Mouse (Mus musculus): ENCODE measurements around the gene Ltbp1. TPM values are rescaled to one million over a fixed set of nuclear protein-coding genes. Genes with fewer than 3 reads are reported as not detected.

Ltbp1 gene
- polyA plus RNA-seq, 1 experiment: 3.7 TPM

DNA sequence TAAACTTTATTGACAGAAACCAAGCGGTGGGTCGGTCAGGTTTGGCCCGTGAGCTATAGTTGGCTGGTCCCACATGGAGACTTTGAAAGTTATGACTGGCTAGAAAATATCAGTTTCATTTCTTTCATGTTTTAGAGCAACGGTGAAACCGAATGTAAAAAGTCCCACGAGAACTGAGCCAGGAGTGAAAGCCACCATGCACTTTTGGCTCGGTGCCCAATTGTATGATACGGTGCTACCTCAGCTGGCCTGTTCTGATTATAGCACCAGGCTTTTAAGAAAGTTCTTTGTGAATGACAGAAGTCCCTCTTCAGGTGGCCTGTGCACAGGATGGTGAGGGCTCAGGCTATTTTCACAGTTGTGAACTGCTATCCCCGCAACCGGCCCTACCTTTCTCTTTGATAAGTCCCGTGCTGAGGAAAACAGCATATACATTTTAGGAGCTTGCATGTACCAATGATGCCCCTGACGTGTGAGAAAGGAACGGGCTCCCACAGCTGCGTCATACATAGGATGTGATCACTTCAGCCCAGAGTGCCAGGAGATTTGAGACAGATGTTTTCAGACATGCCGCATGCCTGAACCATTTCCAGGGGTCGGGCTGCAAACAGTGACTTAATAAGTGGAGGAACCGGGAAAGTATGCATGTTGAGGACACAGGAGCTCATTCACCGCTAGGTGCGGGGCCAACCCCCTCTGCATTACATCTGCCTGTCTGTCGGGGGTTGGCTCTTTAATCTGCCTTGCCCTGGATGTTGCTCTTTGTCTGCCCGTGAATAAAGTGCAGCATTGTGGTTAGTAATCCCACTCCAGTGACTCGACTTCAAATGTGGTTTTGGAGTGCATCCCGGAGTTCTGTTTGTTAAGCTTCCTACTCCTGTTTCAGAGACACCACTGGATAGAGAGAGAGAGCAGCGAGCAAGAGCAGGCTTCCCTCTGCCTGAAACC, 172.8 kb downstream of the Ltbp1 start:
- Histone ChIP-seq H3K27me3 (ENCODE audit: control insufficient read depth, insufficient read depth, low read length) (no peaks in the 10 kb centered on the region), H3K4me3 (ENCODE audit: extremely low read depth, insufficient read depth, insufficient read length) (no peak overlapping the region), H3K36me3 (ENCODE audit: control insufficient read depth, insufficient read depth, low read length) (no peaks in the 10 kb centered on the region), H3K4me1 (ENCODE audit: control insufficient read depth, insufficient read depth, insufficient read length) (no peaks in the 10 kb centered on the region; the same call in 1 of the 2 replicates), H3K27ac (ENCODE audit: insufficient read depth, low read length) (no peak overlapping the region)
- 59% methylated on average over 24 of the region's 24 CpGs for WGBS
- no peak for TF ChIP-seq POLR2A (IDR thresholded peaks at IDR 0.05; ENCODE audit: low read depth, low read length)
- no peak for TF ChIP-seq CTCF (IDR thresholded peaks at IDR 0.05; ENCODE audit: extremely low read depth, insufficient read depth, insufficient read length, insufficient replicate concordance)
- no peak for DNase-seq (ENCODE audit: low read depth in 1 of 2, low spot score in 2 of 2)

DNA sequence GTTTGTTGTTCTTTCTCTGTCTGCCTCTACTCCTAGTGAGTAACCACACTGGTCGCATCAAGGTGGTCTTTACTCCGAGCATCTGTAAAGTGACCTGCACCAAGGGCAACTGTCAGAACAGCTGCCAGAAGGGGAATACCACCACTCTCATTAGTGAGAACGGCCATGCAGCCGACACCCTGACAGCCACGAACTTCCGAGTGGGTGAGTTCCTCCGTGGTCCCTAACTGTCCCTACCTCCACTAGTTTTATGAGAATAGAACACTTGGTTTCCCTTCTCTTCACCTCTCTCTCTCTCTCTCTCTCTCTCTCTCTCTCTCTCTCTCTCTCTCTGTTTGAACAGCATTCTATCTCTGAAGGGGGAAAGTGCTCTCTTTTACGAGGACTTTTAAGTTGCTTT, 173.6 kb downstream of the Ltbp1 start:
- Histone ChIP-seq H3K36me3 (ENCODE audit: control insufficient read depth, insufficient read depth, low read length) (no peaks in the 10 kb centered on the region), H3K4me3 (ENCODE audit: extremely low read depth, insufficient read depth, insufficient read length) (no peak overlapping the region), H3K4me1 (ENCODE audit: control insufficient read depth, insufficient read depth, insufficient read length) (no peaks in the 10 kb centered on the region; the same call in 1 of the 2 replicates), H3K27me3 (ENCODE audit: control insufficient read depth, insufficient read depth, low read length) (no peaks in the 10 kb centered on the region), H3K27ac (ENCODE audit: insufficient read depth, low read length) (no peak overlapping the region)
- TF ChIP-seq POLR2A (IDR thresholded peaks at IDR 0.05; ENCODE audit: low read depth, low read length) (no peak), CTCF (IDR thresholded peaks at IDR 0.05; ENCODE audit: extremely low read depth, insufficient read depth, insufficient read length, insufficient replicate concordance) (no peak)
- 72% methylated on average over 8 of the region's 8 CpGs for WGBS
- DNase-seq (ENCODE audit: low read depth in 1 of 2, low spot score in 2 of 2): no peak

DNA sequence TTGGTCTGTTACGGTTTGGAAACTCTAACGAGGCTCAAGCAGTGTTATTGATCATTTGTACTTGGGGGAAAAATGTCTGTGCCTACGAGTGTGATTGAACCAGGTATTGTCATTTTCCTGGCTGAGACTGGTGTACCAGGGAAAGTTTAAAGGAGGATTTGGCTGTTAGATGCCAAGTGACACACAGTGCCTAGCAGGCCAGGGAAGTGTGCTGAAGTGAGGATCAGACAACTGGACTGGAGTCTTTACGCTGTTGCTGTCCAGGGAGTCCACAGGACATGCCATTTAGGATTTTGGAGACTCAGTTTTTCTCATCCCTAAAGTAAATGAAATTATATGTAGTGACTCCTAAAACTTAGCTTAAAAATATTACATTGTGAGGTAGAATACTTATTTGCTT, 174.9 kb downstream of the Ltbp1 start:
- H3K36me3 ChIP-seq (ENCODE audit: control insufficient read depth, insufficient read depth, low read length): no peaks in the 10 kb centered on the region
- WGBS: 90% methylated on average over 4 of the region's 4 CpGs
- no peak for TF ChIP-seq CTCF (IDR thresholded peaks at IDR 0.05; ENCODE audit: extremely low read depth, insufficient read depth, insufficient read length, insufficient replicate concordance)
- TF ChIP-seq POLR2A (IDR thresholded peaks at IDR 0.05; ENCODE audit: low read depth, low read length): no peak
- no peaks in the 10 kb centered on the region for H3K27me3 ChIP-seq (ENCODE audit: control insufficient read depth, insufficient read depth, low read length)
- no peaks in the 10 kb centered on the region; the same call in 1 of the 2 replicates for H3K4me1 ChIP-seq (ENCODE audit: control insufficient read depth, insufficient read depth, insufficient read length)
- no peak overlapping the region for H3K4me3 ChIP-seq (ENCODE audit: extremely low read depth, insufficient read depth, insufficient read length)
- DNase-seq (ENCODE audit: low read depth in 1 of 2, low spot score in 2 of 2): no peak
- no peak overlapping the region for H3K27ac ChIP-seq (ENCODE audit: insufficient read depth, low read length)

DNA sequence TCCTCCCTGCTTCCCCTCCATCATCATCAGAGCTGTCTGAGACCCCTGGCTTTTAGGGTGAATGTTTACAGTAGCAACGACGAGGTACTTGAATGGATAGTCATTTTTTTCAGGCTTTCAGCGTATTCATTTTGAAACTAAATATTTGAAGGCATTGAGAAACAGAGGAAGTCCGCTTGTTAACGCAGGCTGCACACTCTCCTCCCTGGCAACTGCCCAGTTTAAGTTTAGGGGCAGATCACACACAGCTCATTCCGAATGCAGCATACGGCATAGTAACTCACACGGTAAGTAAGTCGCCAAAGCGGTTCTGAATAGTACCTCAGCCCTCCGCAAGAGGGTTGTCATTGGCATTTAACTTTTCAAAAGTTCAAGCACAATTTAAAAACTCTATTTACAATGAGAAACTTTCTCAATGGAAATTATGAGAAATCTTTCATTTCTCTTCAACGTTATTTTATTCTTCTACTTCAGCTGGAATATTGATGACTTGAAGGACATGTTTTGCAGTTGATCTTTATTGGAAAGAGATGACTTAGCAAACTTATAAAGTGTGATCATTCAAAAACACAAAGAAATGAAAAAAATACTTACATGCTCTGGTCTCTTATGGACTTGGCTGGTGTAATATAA, 175.7 kb downstream of the Ltbp1 start:
- WGBS: 27% methylated on average over 12 of the region's 12 CpGs
- Histone ChIP-seq H3K4me3 (ENCODE audit: extremely low read depth, insufficient read depth, insufficient read length) (no peak overlapping the region), H3K27me3 (ENCODE audit: control insufficient read depth, insufficient read depth, low read length) (no peaks in the 10 kb centered on the region), H3K4me1 (ENCODE audit: control insufficient read depth, insufficient read depth, insufficient read length) (no peaks in the 10 kb centered on the region; the same call in 1 of the 2 replicates), H3K27ac (ENCODE audit: insufficient read depth, low read length) (no peak overlapping the region), H3K36me3 (ENCODE audit: control insufficient read depth, insufficient read depth, low read length) (no peaks in the 10 kb centered on the region)
- no peak for TF ChIP-seq CTCF (IDR thresholded peaks at IDR 0.05; ENCODE audit: extremely low read depth, insufficient read depth, insufficient read length, insufficient replicate concordance)
- TF ChIP-seq POLR2A (IDR thresholded peaks at IDR 0.05; ENCODE audit: low read depth, low read length): no peak
- no peak for DNase-seq (ENCODE audit: low read depth in 1 of 2, low spot score in 2 of 2)

DNA sequence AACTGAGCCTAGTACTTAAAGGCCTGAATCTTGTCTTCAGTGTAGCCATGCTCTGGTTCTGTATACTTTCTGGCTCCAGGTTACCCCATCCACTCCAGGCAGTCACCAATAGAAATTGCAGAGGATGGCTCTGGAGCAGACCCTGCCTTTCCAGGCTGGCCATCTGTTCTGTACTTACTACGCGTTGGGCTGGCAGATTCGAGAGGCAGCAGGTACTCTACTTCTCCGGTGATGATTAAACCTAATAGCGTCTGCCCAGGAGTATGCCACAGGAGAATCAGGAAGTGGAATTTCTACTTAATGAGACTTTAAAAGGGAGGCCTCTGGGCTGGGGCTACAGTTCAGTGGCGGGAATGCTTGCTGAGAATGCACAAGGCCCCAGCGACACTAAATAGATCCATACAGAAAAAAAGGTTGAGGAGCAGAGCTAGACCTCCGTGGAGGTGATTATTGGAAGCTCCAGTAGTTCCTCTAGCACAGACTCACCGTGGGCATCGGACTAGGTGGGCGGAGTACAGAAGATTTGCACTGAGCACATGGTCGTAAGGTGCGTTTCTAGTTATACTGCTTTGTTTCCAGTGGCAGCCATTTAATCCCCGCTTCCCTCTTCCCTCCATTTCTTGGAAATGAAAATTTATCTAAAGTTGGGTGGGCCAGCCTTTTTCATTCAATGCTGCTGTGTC, 177.1 kb downstream of the Ltbp1 start:
- no peak overlapping the region for H3K4me3 ChIP-seq (ENCODE audit: extremely low read depth, insufficient read depth, insufficient read length)
- 91% methylated on average over 14 of the region's 14 CpGs for WGBS
- no peak overlapping the region for H3K27ac ChIP-seq (ENCODE audit: insufficient read depth, low read length)
- no peaks in the 10 kb centered on the region for H3K36me3 ChIP-seq (ENCODE audit: control insufficient read depth, insufficient read depth, low read length)
- TF ChIP-seq POLR2A (IDR thresholded peaks at IDR 0.05; ENCODE audit: low read depth, low read length): no peak
- TF ChIP-seq CTCF (IDR thresholded peaks at IDR 0.05; ENCODE audit: extremely low read depth, insufficient read depth, insufficient read length, insufficient replicate concordance): no peak
- H3K27me3 ChIP-seq (ENCODE audit: control insufficient read depth, insufficient read depth, low read length): no peaks in the 10 kb centered on the region
- H3K4me1 ChIP-seq (ENCODE audit: control insufficient read depth, insufficient read depth, insufficient read length): no peaks in the 10 kb centered on the region; the same call in 1 of the 2 replicates
- no peak for DNase-seq (ENCODE audit: low read depth in 1 of 2, low spot score in 2 of 2)

DNA sequence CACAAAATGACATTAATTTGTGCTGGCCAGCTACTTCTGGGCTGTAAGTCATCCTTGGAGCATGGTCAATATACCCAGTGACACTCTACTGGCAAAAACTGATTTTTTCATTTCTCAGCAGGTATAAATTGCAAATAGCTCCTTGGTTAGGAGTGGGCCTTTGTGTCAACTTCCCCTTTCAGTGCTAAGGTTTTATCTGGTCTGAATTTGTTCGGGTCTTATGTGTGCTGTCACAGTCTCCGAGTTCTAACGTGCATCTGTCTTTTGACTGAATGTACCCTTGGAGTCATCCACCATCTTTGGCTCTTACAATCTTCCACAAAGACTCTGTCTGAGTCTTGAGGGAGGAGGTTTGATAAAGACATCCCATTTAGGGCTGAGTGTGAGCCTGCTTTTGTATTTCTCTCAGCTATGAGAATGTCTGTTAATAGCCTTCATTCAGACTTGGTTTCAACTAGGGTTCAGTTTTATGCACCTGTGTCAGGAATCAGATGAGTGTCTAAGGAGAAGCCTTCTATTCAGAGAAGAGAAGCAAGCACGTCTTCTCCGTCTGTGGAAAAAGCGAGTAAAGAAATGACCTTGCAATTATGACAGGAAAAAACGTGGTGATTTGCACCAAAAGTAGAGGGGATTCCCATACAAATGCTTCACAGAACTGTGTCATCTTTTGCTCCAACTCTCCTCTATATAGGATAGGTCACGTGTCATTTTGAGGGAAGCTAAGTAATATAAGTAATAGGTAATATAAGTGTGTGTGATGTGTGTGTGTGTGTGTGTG, 181.6 kb downstream of the Ltbp1 start:
- Histone ChIP-seq H3K27me3 (ENCODE audit: control insufficient read depth, insufficient read depth, low read length) (no peaks in the 10 kb centered on the region), H3K4me1 (ENCODE audit: control insufficient read depth, insufficient read depth, insufficient read length) (no peaks in the 10 kb centered on the region), H3K4me3 (ENCODE audit: extremely low read depth, insufficient read depth, insufficient read length) (no peak overlapping the region), H3K36me3 (ENCODE audit: control insufficient read depth, insufficient read depth, low read length) (no peaks in the 10 kb centered on the region), H3K27ac (ENCODE audit: insufficient read depth, low read length) (no peak overlapping the region)
- TF ChIP-seq CTCF (IDR thresholded peaks at IDR 0.05; ENCODE audit: extremely low read depth, insufficient read depth, insufficient read length, insufficient replicate concordance) (no peak), POLR2A (IDR thresholded peaks at IDR 0.05; ENCODE audit: low read depth, low read length) (no peak)
- DNase-seq (ENCODE audit: low read depth in 1 of 2, low spot score in 2 of 2): no peak
- 77% methylated on average over 8 of the region's 8 CpGs for WGBS

Data from spleen, adult 2 months (tissue).